Mouse (Mus musculus) heart, embryonic 15.5 days (tissue): ENCODE results near the gene Zbtb4. TPM values are rescaled to one million over a fixed set of nuclear protein-coding genes. Genes with fewer than 3 reads are reported as not detected.

Experiments
- ATAC-seq: fragments of 200-750 bp; cut with Nextera tagmentation; replicated peaks from 2 replicates; pipeline ENCODE4 v1.8.0; 2017; ENCODE audit warnings: low read depth, moderate TSS enrichment; ENCODE audit not compliant: insufficient number of reproducible peaks, insufficient read depth, low FRiP score
- H3K27ac ChIP-seq: fragments of 300-500 bp; sonication (generic); 2 replicates; pipeline ENCODE4 v1.5.1; 2015; ENCODE audit warnings: mild to moderate bottlenecking, inconsistent platforms
- H3K27me3 ChIP-seq: fragments of 300-500 bp; sonication (generic); 2 replicates; pipeline ENCODE4 v1.6.1; 2015; ENCODE audit warnings: inconsistent platforms
- H3K36me3 ChIP-seq: fragments of 300-500 bp; sonication (generic); 2 replicates; pipeline ENCODE4 v1.6.1; 2015; ENCODE audit warnings: mild to moderate bottlenecking, inconsistent platforms
- H3K4me1 ChIP-seq: fragments of 300-500 bp; sonication (generic); replicated peaks from 2 replicates; pipeline ENCODE4 v1.6.1; 2015; ENCODE audit warnings: inconsistent platforms
- H3K4me2 ChIP-seq: fragments of 300-500 bp; sonication (generic); 2 replicates; pipeline ENCODE4 v1.6.1; 2015; ENCODE audit warnings: inconsistent platforms, mild to moderate bottlenecking, moderate library complexity
- H3K4me3 ChIP-seq: fragments of 300-500 bp; sonication (generic); 2 replicates; pipeline ENCODE4 v1.5.1; 2015; ENCODE audit warnings: mild to moderate bottlenecking, inconsistent platforms
- H3K9ac ChIP-seq: fragments of 300-500 bp; sonication (generic); 2 replicates; pipeline ENCODE4 v1.6.1; 2015; ENCODE audit warnings: mild to moderate bottlenecking, inconsistent platforms
- H3K9me3 ChIP-seq: fragments of 300-500 bp; sonication (generic); replicated peaks from 2 replicates; pipeline ENCODE4 v1.6.1; 2016; ENCODE audit warnings: inconsistent platforms
- WGBS: fragments of 180-500 bp; shearing (Covaris S2); methylation state at CpG from one replicate; pipeline ENCODE4 v1.1.7; 2015; ENCODE audit warnings: mixed read lengths; 5-methylcytosine and 5-hydroxymethylcytosine counted together
- polyA plus RNA-seq: library from polyadenylated mRNA; unstranded; fragments of >200 nt; fragmentation: Nextera tagmentation; extraction: Ambion mirVana; gene quantifications from 2 replicates; pipeline ENCODE4 v1.2.1, GENCODE M21; 2015

The Zbtb4 gene
- polyA plus RNA-seq, 1 experiment from 2014 or later: 3.1 TPM

DNA sequence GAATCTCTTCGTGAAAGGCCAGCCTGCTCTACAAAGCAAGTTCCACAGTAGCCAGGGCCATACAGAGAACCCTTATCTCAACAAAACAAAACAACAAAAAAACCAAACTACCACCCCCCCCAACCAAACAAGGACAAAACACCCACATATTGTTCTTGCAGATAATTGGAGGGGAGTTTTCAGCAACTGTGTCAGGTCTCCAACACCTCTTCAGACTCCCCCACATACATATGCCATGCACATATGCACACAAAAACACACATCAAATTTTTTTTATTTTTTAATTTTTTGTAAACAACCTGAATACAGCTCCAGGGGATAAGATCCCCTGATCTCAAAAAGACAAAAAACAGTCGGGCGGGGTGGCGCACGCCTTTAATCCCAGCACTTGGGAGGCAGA, 11.5 kb upstream of the Zbtb4 start:
- WGBS: 80% methylated on average over 5 of the region's 5 CpGs
- H3K4me2 ChIP-seq: no peak overlapping the region
- no peaks in the 10 kb centered on the region for H3K36me3 ChIP-seq
- H3K4me1 ChIP-seq: peaks cover 39% of the 10 kb centered on the region
- no peak overlapping the region for H3K9ac ChIP-seq
- no peak overlapping the region for H3K27ac ChIP-seq
- ATAC-seq: no peak
- no peaks in the 10 kb centered on the region for H3K27me3 ChIP-seq
- no peak overlapping the region for H3K4me3 ChIP-seq
- no peaks in the 10 kb centered on the region for H3K9me3 ChIP-seq

DNA sequence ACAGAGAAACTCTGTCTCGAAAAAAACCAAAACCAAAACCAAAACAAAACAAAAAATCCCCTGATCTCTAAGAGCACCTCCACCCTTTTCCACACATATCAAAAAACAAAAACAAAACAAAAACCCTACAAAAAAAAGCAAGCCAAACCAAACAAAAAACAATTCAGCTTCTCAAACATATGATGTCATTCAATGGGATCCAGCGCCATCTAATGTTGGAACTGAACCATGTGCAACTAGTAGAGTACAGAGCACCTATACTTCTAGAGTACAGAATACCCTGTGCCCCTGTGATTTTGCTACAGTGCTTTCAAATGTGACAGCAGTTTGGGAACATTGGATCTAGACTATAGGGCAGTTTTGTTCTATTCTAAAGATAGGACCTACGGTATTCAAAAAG, 11.0 kb upstream of the Zbtb4 start:
- no peak overlapping the region for H3K9ac ChIP-seq
- H3K27me3 ChIP-seq: no peaks in the 10 kb centered on the region
- H3K4me2 ChIP-seq: 0 out of 2 replicates have a peak overlapping the region, but pooled peaks have one; percentile 11
- H3K9me3 ChIP-seq: no peaks in the 10 kb centered on the region
- H3K27ac ChIP-seq: no peak overlapping the region
- ATAC-seq: no peak
- WGBS: 54% methylated on average over 3 of the region's 3 CpGs
- no peaks in the 10 kb centered on the region for H3K36me3 ChIP-seq
- H3K4me1 ChIP-seq: peaks cover 42% of the 10 kb centered on the region
- H3K4me3 ChIP-seq: no peak overlapping the region

- no peaks in the 10 kb centered on the region for H3K36me3 ChIP-seq
- peak overlapping the region; percentile 64 for H3K9ac ChIP-seq
- H3K4me2 ChIP-seq: peak overlapping the region; percentile 64
- no peaks in the 10 kb centered on the region for H3K9me3 ChIP-seq
- H3K27me3 ChIP-seq: no peaks in the 10 kb centered on the region
- WGBS: 37% methylated on average over 9 of the region's 9 CpGs
- H3K27ac ChIP-seq: peak overlapping the region; percentile 96
- peaks cover 43% of the 10 kb centered on the region for H3K4me1 ChIP-seq
- no peak for ATAC-seq
- H3K4me3 ChIP-seq: peak overlapping the region; percentile 58
These were observed 8.2 kb upstream of the Zbtb4 start for GRCm38 (mm10) chr11:69757303-69758089.

GRCm38 (mm10) chr11:69758090-69758456, 7.6 kb upstream of the Zbtb4 start:
- Histone ChIP-seq H3K4me2 (peak overlapping the region; percentile 64), H3K4me3 (peak overlapping the region; percentile 58), H3K27me3 (no peaks in the 10 kb centered on the region), H3K4me1 (peaks cover 43% of the 10 kb centered on the region), H3K9me3 (no peaks in the 10 kb centered on the region), H3K9ac (peak overlapping the region; percentile 64), H3K27ac (peak overlapping the region; percentile 96), H3K36me3 (no peaks in the 10 kb centered on the region)
- ATAC-seq: peak; percentile 87
- WGBS: under 1% methylated on average over 26 of the region's 26 CpGs

DNA sequence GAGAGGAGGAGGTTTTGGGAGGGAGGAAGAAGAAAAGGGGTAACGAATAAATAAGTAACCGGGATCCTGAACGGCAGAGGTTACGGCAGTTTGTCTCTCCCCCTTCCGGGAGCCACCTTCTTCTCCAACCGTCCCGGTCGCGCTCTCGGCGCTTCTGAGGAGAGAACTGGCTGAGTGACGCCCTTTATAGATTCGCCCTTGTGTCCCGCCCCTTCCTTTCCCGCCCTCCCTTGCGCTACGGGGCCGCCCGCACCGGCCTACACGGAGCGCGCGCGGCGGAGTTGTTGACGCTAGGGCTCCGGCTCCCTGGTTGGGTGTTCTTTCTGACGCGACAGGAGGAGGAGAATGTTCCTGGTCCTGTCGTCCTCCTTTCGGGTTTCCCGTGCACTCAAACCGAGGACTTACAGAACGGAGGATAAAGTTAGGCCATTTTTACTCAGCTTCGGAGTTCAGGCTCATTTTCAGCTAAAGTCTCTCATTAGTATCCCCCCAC, 7.2 kb upstream of the Zbtb4 start, which contains the start of gene Polr2a:
Gene Polr2a, minus strand, starts transcription at position 160 of the 493 bp plus-strand sequence.
- H3K9me3 ChIP-seq: no peaks in the 10 kb centered on the region
- peak within 1 kb of the TSS; percentile 96 for H3K27ac ChIP-seq
- no peaks in the 10 kb centered on the region for H3K27me3 ChIP-seq
- WGBS: under 1% methylated on average over 31 of the region's 36 CpGs
- peaks cover 43% of the 10 kb centered on the region for H3K4me1 ChIP-seq
- H3K36me3 ChIP-seq: no peaks in the 10 kb centered on the region
- H3K9ac ChIP-seq: peak within 1 kb of the TSS; percentile 64
- peak within 1 kb of the TSS; percentile 58 for H3K4me3 ChIP-seq
- peak within 1 kb of the TSS; percentile 77 for H3K4me2 ChIP-seq
- ATAC-seq: peak; percentile 95

DNA sequence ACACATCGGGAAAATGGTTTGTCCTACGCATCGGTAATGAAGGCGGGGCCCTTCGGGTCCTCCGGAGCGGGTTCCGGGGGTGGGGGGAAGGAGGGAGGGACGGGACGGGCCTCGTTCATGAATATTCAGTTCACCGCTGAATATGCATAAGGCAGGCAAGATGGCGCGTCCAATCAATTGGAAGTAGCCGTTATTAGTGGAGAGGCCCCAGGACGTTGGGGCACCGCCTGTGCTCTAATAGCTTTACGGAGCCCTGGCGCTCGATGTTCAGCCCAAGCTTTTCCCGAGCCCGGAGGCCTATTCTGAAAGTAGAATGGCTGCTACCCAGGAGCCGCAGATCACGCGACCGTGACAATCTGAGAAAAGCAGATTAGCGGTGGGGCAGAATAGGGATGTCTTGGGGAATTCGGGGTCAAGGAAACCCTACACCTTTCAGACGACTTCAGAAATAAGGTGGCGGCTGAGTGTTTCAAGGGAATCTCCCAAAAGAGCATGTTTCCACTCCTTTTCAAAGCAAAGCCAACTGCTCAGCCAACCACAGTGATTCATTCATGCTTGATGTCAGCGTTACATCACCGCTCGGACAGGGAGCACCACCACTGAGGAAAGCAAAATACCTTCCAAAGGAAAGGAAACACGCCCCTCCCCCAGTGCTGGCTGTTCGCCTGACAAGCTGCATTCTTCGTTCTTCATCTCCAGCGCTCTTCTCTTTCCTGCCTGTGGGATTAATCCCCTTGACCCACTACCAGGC, 6.6 kb upstream of the Zbtb4 start:
- under 1% methylated on average over 37 of the region's 37 CpGs for WGBS
- Histone ChIP-seq H3K36me3 (no peaks in the 10 kb centered on the region), H3K9ac (peak overlapping the region; percentile 59), H3K27me3 (no peaks in the 10 kb centered on the region), H3K4me2 (peak overlapping the region; percentile 77), H3K27ac (peak overlapping the region; percentile 96), H3K9me3 (no peaks in the 10 kb centered on the region), H3K4me3 (peak overlapping the region; percentile 58), H3K4me1 (peaks cover 41% of the 10 kb centered on the region)
- ATAC-seq: peak; percentile 87

- no peaks in the 10 kb centered on the region for H3K36me3 ChIP-seq
- no peaks in the 10 kb centered on the region for H3K27me3 ChIP-seq
- WGBS: 82% methylated on average over 14 of the region's 14 CpGs
- no peak for ATAC-seq
- no peaks in the 10 kb centered on the region for H3K9me3 ChIP-seq
- H3K27ac ChIP-seq: peak overlapping the region; percentile 96
- H3K9ac ChIP-seq: 0 out of 2 replicates have a peak overlapping the region, but pooled peaks have one; percentile 5
- H3K4me1 ChIP-seq: peaks cover 36% of the 10 kb centered on the region
- H3K4me2 ChIP-seq: peak overlapping the region; percentile 77
- peak overlapping the region; percentile 58; the same call in 1 of the 2 replicates for H3K4me3 ChIP-seq
These were observed 5.4 kb upstream of the Zbtb4 start for GRCm38 (mm10) chr11:69760160-69760900.

DNA sequence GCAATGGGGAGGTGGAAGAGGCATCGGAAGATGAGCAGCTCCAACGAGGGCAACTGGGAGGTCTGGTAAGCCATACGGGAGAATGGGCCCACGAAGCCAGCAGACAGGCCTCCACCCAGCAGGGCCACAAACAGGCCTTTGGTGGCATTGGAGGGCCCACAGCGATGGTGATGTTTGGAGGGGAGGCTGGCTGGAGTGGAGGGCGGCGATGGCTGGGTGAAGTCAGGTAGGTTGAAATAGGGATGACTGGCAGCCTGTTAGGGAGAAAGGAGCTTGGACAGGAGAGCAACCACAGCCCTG, 4.9 kb upstream of the Zbtb4 start:
- ATAC-seq: no peak
- Histone ChIP-seq H3K36me3 (no peaks in the 10 kb centered on the region), H3K4me3 (no peak overlapping the region), H3K27me3 (no peaks in the 10 kb centered on the region), H3K27ac (no peak overlapping the region), H3K4me1 (peaks cover 34% of the 10 kb centered on the region), H3K9ac (no peak overlapping the region), H3K4me2 (no peak overlapping the region), H3K9me3 (no peaks in the 10 kb centered on the region)
- WGBS: 94% methylated on average over 7 of the region's 7 CpGs

DNA sequence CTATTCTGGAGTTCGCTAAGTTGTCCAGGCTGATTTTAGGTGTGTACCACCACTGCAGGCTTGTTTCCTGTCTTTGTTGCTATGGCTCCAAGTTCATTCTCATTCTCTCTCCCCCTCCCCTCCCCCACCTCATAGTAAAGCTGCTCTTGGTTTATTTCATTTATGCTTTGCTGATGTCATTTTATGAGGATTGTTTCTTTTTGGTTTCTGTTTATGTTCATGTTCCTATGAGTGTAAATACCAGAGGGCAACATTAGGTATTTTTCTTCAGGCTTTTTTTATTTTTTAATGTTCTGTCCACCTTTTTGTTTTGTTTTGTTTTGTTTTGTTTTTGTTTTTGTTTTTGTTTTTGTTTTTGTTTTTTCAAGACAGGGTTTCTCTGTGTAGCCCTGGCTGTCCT, 3.8 kb upstream of the Zbtb4 start, which contains the start of gene Slc35g3:
Gene Slc35g3, minus strand, starts transcription at position 101 of the 400 bp plus-strand sequence.
- Histone ChIP-seq H3K27ac (no peak within 1 kb of the TSS), H3K9ac (no peak within 1 kb of the TSS), H3K27me3 (no peaks in the 10 kb centered on the region), H3K36me3 (no peaks in the 10 kb centered on the region), H3K4me2 (no peak within 1 kb of the TSS), H3K9me3 (no peaks in the 10 kb centered on the region), H3K4me3 (no peak within 1 kb of the TSS), H3K4me1 (peaks cover 31% of the 10 kb centered on the region)
- ATAC-seq: no peak
- WGBS: 53% methylated on average over 1 of the region's 1 CpGs

GRCm38 (mm10) chr11:69763551-69763950, 2.2 kb upstream of the Zbtb4 start:
- H3K4me1 ChIP-seq: peaks cover 39% of the 10 kb centered on the region
- no peak overlapping the region for H3K4me2 ChIP-seq
- WGBS: 64% methylated on average over 7 of the region's 7 CpGs
- no peak overlapping the region for H3K9ac ChIP-seq
- H3K4me3 ChIP-seq: no peak overlapping the region
- no peak overlapping the region for H3K27ac ChIP-seq
- no peaks in the 10 kb centered on the region for H3K9me3 ChIP-seq
- H3K27me3 ChIP-seq: no peaks in the 10 kb centered on the region
- H3K36me3 ChIP-seq: no peaks in the 10 kb centered on the region
- no peak for ATAC-seq

- Histone ChIP-seq H3K4me3 (peak overlapping the region; percentile 96), H3K4me1 (peaks cover 29% of the 10 kb centered on the region), H3K4me2 (peak overlapping the region; percentile 74), H3K36me3 (no peaks in the 10 kb centered on the region), H3K27ac (peak overlapping the region; percentile 95), H3K9ac (peak overlapping the region; percentile 98), H3K9me3 (no peaks in the 10 kb centered on the region), H3K27me3 (no peaks in the 10 kb centered on the region)
- peak; percentile 83 for ATAC-seq
- 0% methylated on average over 37 of the region's 37 CpGs for WGBS
These were observed 456 bp downstream of the Zbtb4 start for GRCm38 (mm10) chr11:69766126-69766609.
